20 mouse cellular contexts compared by ENCODE assay signal in genomic region chr16:33752904-33753578, GRCm38 (mm10). TPM values are rescaled to one million over a fixed set of nuclear protein-coding genes. Genes with fewer than 3 reads are reported as not detected.
DNase-seq lines count a peak whose midpoint lies in the region; ATAC-seq and TF ChIP-seq lines count a peak whose summit lies in the region.
"Had no signal": no experiment of that assay in that cellular context is flagged by ENCODE, and none has a peak within 500 bp of the region (broad histone marks: within the 10 kb centered on the region; RNA-seq: fewer than 3 reads in every experiment).

No protein-coding gene starts in this region.

- peak; percentile 29 for DNase-seq in gastrocnemius, adult 18-20 months (ENCODE audit: low spot score)
- no peak for DNase-seq in gastrocnemius, postnatal 4 days (ENCODE audit: low spot score in 2 of 2)
- no peak for DNase-seq in spleen, adult 2 months (ENCODE audit: low read depth in 1 of 2, low spot score in 2 of 2)
- DNase-seq in spleen, postnatal 14 days (ENCODE audit: low spot score in 2 of 2), result no peak
- no peak for DNase-seq in midbrain, embryonic 10.5 days (ENCODE audit: low spot score)
- DNase-seq: cerebellum, adult 2 months; kidney, adult 2 months; kidney, postnatal 4 days; liver, embryonic 13.5 days; right cerebral cortex, postnatal 14 days; thymus, postnatal 4 days had no signal

- no peaks in the 10 kb centered on the region for H3K27me3 ChIP-seq in spleen, adult 2 months (ENCODE audit: control insufficient read depth, insufficient read depth, low read length)
- no peaks in the 10 kb centered on the region for H3K27me3 ChIP-seq in heart, embryonic 16.5 days (ENCODE audit: control insufficient read depth, insufficient read depth, low read length)
- no peaks in the 10 kb centered on the region for H3K27me3 ChIP-seq in midbrain, embryonic 10.5 days (ENCODE audit: low read depth, poor library complexity, severe bottlenecking)
- H3K27me3 ChIP-seq in midbrain, embryonic 15.5 days (replicated peaks), result no peaks in the 10 kb centered on the region
- H3K27me3 ChIP-seq: embryonic facial prominence, embryonic 15.5 days; forebrain, embryonic 12.5 days; liver, embryonic 13.5 days; megakaryocyte, embryonic 14.5 days had no signal

- TF ChIP-seq CTCF in spleen, adult 2 months (IDR thresholded peaks at IDR 0.05; ENCODE audit: extremely low read depth, insufficient read depth, insufficient read length, insufficient replicate concordance), result no peak

- H3K4me3 ChIP-seq in spleen, adult 2 months (ENCODE audit: extremely low read depth, insufficient read depth, insufficient read length), result no peak overlapping the region
- H3K4me3 ChIP-seq in heart, embryonic 16.5 days (ENCODE audit: low read length), result no peak overlapping the region
- no peak overlapping the region for H3K4me3 ChIP-seq in midbrain, embryonic 10.5 days
- no peak overlapping the region for H3K4me3 ChIP-seq in midbrain, embryonic 15.5 days
- H3K4me3 ChIP-seq: embryonic facial prominence, embryonic 15.5 days; forebrain, embryonic 12.5 days; limb, embryonic 10.5 days; liver, embryonic 13.5 days; megakaryocyte, embryonic 14.5 days had no signal

- H3K4me2 ChIP-seq in heart, embryonic 16.5 days (ENCODE audit: low read depth, low read length), result no peak overlapping the region
- H3K4me2 ChIP-seq in midbrain, embryonic 15.5 days, result no peak overlapping the region
- H3K4me2 ChIP-seq: embryonic facial prominence, embryonic 15.5 days; forebrain, embryonic 12.5 days; hindbrain, embryonic 14.5 days; liver, embryonic 13.5 days had no signal

- no peak for TF ChIP-seq POLR2A in spleen, adult 2 months (IDR thresholded peaks at IDR 0.05; ENCODE audit: low read depth, low read length)

- peaks cover 6% of the 10 kb centered on the region for H3K36me3 ChIP-seq in spleen, adult 2 months (ENCODE audit: control insufficient read depth, insufficient read depth, low read length)
- peaks cover 44% of the 10 kb centered on the region for H3K36me3 ChIP-seq in heart, embryonic 16.5 days (ENCODE audit: control insufficient read depth, insufficient read depth)
- H3K36me3 ChIP-seq in midbrain, embryonic 10.5 days, result peaks cover 99% of the 10 kb centered on the region
- H3K36me3 ChIP-seq in midbrain, embryonic 15.5 days (replicated peaks), result no peaks in the 10 kb centered on the region

- WGBS in spleen, adult 2 months, result 83% methylated on average over 8 of the region's 8 CpGs
- WGBS in heart, embryonic 16.5 days, result 43% methylated on average over 8 of the region's 8 CpGs
- 89% methylated on average over 8 of the region's 8 CpGs for WGBS in midbrain, embryonic 10.5 days
- WGBS in midbrain, embryonic 15.5 days, result 87% methylated on average over 8 of the region's 8 CpGs

- peaks cover 9% of the 10 kb centered on the region for H3K4me1 ChIP-seq in spleen, adult 2 months (ENCODE audit: control insufficient read depth, insufficient read depth, insufficient read length)
- H3K4me1 ChIP-seq in heart, embryonic 16.5 days (ENCODE audit: control insufficient read depth, insufficient read depth, low read length), result peaks cover 10% of the 10 kb centered on the region
- no peaks in the 10 kb centered on the region for H3K4me1 ChIP-seq in midbrain, embryonic 10.5 days
- no peaks in the 10 kb centered on the region for H3K4me1 ChIP-seq in midbrain, embryonic 15.5 days
- H3K4me1 ChIP-seq: forebrain, embryonic 12.5 days had no signal

- H3K9ac ChIP-seq in heart, embryonic 16.5 days (ENCODE audit: low read length), result no peak overlapping the region; the same call in 1 of the 2 replicates
- no peak overlapping the region for H3K9ac ChIP-seq in midbrain, embryonic 15.5 days
- H3K9ac ChIP-seq: embryonic facial prominence, embryonic 15.5 days; forebrain, embryonic 12.5 days; hindbrain, embryonic 14.5 days; liver, embryonic 13.5 days had no signal

- peak; percentile 74 for ATAC-seq in heart, embryonic 16.5 days (replicated peaks; ENCODE audit: extremely low read depth, insufficient read depth, low FRiP score)
- no peak for ATAC-seq in midbrain, embryonic 15.5 days (replicated peaks)

- H3K27ac ChIP-seq in spleen, adult 2 months (ENCODE audit: insufficient read depth, low read length), result 0 out of 2 replicates have a peak overlapping the region, but pooled peaks have one; percentile 21
- peak overlapping the region; percentile 80 for H3K27ac ChIP-seq in heart, embryonic 16.5 days (ENCODE audit: low read length)
- H3K27ac ChIP-seq in midbrain, embryonic 10.5 days (replicated peaks), result no peak overlapping the region
- no peak overlapping the region for H3K27ac ChIP-seq in midbrain, embryonic 15.5 days
- H3K27ac ChIP-seq: embryonic facial prominence, embryonic 15.5 days; forebrain, embryonic 12.5 days; hindbrain, embryonic 14.5 days; limb, embryonic 10.5 days; liver, embryonic 13.5 days had no signal

- no peaks in the 10 kb centered on the region for H3K9me3 ChIP-seq in heart, embryonic 16.5 days (replicated peaks; ENCODE audit: control insufficient read depth, low read length)
- no peaks in the 10 kb centered on the region for H3K9me3 ChIP-seq in midbrain, embryonic 10.5 days (replicated peaks)
- no peaks in the 10 kb centered on the region for H3K9me3 ChIP-seq in midbrain, embryonic 15.5 days
- H3K9me3 ChIP-seq: embryonic facial prominence, embryonic 15.5 days; forebrain, embryonic 12.5 days; G1E; limb, embryonic 10.5 days; liver, embryonic 13.5 days; megakaryocyte, embryonic 14.5 days had no signal

RNA-seq across cellular contexts. Expression of gene Muc13, which starts 40.8 kb away (rescaled TPM):
- not detected for total RNA-seq in gastrocnemius, adult 18-20 months (2021)
- under 1 TPM; 0.10 to 0.16 TPM for total RNA-seq in gastrocnemius, postnatal 4 days (2021)
- 2.6 and 2.8 TPM in 2 replicates for polyA plus RNA-seq in spleen, adult 2 months (2012; rRNA removed)
- polyA plus RNA-seq in heart, embryonic 16.5 days (2015; fragmentation: Nextera tagmentation; extraction: Ambion mirVana), result 0.16 and 1.5 TPM in 2 replicates
- 0.10 and 0.15 TPM in 2 replicates for polyA plus RNA-seq in midbrain, embryonic 10.5 days (2016; fragmentation: Nextera tagmentation; extraction: Ambion mirVana)
- 0.08 TPM in 1 of 2 replicates, not detected in the other for polyA plus RNA-seq in midbrain, embryonic 15.5 days (2015; fragmentation: Nextera tagmentation; extraction: Ambion mirVana)
- total RNA-seq: layer of hippocampus, postnatal 25 days had no signal
- polyA plus RNA-seq: hindbrain, embryonic 14.5 days had no signal

Comparison
In these comparisons a context has a peak if more than half of its experiments do, and no peak if none do; other contexts are left out.
1. H3K27ac ChIP-seq: peak in spleen, adult 2 months (single experiment) and heart, embryonic 16.5 days (single experiment); none in midbrain, embryonic 10.5 days (single experiment) and midbrain, embryonic 15.5 days (single experiment).